Mouse (Mus musculus) kidney, adult 8-10 months (tissue): Measurements from ENCODE around the gene Ankrd53.
A peak's percentile ranks its signal among the peaks of the same experiment; 100 is the strongest.
"Not testable (repeated sequence)": the region's sequence is repeated elsewhere in the genome, so short reads cannot be mapped to it uniquely, and the experiment has no call there.

Experiments used
- DNase-seq, 2 experiments: peaks; one replicate each; pipeline ENCODE4 v3.0.0; 2022

Gene Ankrd53

GRCm38 (mm10) chr6:83768485-83768884 is 6.0 kb downstream of the Ankrd53 start:
- no peak for DNase-seq

- no peak for DNase-seq
Measured at GRCm38 (mm10) chr6:83774126-83774525, 11.7 kb downstream of the Ankrd53 start.

- no peak for DNase-seq
Measured at GRCm38 (mm10) chr6:83774781-83775563, 12.5 kb downstream of the Ankrd53 start.

DNA sequence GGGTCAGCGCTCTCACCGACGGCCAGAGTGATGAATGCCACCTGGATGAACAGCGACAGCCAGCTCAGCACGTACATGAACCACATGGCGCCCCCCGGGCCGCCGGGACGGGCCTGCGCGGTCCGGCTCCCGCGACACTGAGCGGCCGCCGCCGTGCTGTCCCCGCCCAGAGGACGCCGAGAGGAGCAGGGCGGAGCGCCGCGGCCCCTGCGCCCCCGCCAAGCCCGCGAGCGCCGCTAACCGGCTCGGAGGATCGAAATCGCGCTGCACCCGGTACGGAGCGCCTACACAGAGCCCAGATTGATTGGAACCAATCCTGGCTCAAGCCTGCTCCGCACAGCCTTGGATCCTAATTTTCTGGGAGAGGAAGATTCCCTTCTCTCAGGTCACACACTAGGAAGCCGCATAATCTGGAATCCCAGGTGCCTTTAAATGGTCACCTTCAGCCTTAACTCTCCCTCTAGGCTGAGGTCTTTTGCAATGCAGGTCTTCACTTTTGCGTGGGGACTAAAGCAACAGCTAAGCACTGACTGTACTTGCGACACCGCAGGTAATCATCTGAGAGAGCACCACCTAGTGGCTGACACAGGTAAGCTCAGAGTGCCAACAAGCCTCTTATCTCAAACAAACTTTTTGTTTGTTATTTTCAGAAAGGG is 13.3 kb downstream of the Ankrd53 start, which contains the start of gene Tex261:
TSS of gene Tex261 (minus strand) at position 176 of the 656 bp plus-strand sequence.
- DNase-seq: peak; percentile 88

GRCm38 (mm10) chr6:83778306-83778705 is 15.9 kb downstream of the Ankrd53 start:
- no peak for DNase-seq

- DNase-seq: peak; percentile 41 to 66
Measured at GRCm38 (mm10) chr6:83779026-83779425, 16.6 kb downstream of the Ankrd53 start.

- no peak for DNase-seq
Measured at GRCm38 (mm10) chr6:83786426-83786825, 24.0 kb downstream of the Ankrd53 start.

DNA sequence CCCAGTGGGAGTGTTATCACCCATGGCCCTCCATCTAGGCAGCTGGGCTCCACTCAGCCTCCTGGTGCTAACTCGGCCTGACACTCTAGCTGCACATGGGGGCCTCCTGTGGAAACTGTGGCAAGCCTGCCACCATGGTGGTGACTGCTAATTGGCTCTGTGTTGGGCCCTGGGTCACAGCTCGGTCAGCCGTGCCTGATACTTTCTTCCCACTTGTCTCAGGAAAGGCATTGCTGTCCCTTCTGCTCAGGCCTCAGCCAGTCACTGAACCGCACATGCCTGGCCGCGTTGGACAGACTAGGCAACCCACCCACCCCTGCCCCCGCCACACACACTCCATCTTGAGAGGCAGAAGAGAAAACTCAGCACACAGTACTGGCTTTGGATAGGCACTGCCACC is 26.1 kb downstream of the Ankrd53 start:
- no peak for DNase-seq

GRCm38 (mm10) chr6:83790533-83790932 is 28.1 kb downstream of the Ankrd53 start:
- not testable (repeated sequence) for DNase-seq

- DNase-seq: no peak
Measured at GRCm38 (mm10) chr6:83791251-83791890, 28.9 kb downstream of the Ankrd53 start.

DNA sequence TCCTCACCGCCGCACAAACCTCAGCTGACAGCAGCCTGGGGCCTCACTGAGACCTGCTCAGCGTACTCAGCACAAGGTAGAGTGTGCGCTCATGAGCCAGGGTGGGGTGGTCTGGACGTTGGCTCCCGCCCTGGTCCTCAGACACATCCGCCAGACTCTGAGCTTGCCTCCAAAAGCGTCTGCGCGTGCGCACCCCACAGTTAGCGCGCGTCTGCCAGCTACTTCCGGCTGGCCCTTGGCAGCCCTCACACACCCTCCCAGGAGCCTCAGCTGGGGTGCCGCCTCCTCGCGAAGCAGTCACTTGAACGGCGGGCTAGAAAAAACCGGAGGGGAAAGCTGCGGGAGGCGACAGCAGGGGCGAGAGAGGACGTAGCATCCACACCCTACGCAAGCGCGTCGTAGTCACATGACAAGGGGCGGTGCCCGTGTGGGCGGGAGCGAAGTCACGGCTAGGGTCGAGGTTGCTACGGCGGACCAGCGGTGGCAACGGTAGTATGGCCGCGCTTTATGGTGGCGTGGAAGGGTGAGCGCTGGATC is 32.4 kb downstream of the Ankrd53 start, which contains the start of gene Nagk:
TSS of gene Nagk (plus strand) at position 223 of the 537 bp plus-strand sequence.
- peak; percentile 94 to 96 for DNase-seq

DNA sequence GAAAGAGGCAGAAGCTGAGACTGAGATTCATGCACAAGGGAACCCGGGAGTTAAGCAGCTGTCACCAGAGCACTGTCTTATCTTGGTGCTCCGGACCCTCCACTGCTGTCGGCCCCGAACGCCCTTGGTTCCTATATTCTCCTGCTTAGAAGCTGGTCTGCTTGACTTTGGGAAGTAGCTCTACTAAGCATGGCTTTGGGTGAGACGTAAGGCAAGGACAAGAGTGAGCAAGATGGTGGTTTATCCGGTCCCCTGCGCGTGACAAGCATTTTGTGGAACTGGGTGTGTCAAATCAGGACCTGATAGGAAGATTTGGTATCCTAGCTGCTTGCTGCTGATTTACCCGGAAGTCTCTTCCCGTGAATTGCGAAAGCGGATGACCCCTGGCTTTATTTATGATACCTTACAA is 33.1 kb downstream of the Ankrd53 start:
- DNase-seq: peak; percentile 27 to 33

- peak; percentile 39 to 47 for DNase-seq
Measured at GRCm38 (mm10) chr6:83796686-83797085, 34.2 kb downstream of the Ankrd53 start.

- DNase-seq: no peak
Measured at GRCm38 (mm10) chr6:83802033-83802432, 39.6 kb downstream of the Ankrd53 start.

DNA sequence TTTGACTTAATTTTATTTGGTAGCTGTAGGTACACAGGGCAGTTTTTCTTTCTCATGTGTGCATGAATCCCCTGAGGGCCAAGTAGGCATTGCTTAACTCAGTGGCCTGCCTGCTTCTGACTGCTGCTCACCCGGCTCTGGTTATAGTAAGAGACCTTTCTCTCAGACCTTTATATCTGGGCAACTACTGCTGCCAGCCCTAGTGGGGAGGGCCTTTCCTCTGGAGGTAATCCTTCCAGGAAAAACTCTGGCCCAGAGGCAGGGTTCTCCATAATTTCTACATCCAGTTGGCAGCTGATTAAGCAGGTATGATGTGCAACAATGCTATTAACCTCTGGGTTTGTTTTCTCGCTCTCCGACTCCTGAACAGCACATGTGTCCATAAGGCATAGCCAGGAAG is 40.4 kb downstream of the Ankrd53 start:
- no peak for DNase-seq

DNA sequence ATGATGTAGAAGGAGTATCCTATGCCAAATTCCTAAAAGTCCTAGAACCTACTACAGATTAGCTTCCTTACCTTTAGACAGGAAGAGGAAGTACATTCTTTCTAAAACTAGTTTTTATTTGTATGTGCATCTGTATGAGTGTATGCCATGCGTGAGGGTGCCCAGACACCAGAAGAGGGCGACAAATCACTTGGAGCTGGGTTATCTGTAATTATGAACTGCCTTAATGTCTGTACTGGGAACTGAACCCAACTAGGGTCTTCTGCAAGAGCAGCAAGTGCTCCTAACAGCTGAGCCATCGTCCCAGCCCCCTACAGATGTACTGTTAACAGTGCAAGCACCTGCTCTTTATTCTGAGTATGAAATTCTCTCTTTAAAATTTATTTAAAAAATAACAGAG is 53.4 kb downstream of the Ankrd53 start:
- no peak for DNase-seq
